17 mouse cellular contexts compared by ENCODE assay signal in the genomic region with DNA sequence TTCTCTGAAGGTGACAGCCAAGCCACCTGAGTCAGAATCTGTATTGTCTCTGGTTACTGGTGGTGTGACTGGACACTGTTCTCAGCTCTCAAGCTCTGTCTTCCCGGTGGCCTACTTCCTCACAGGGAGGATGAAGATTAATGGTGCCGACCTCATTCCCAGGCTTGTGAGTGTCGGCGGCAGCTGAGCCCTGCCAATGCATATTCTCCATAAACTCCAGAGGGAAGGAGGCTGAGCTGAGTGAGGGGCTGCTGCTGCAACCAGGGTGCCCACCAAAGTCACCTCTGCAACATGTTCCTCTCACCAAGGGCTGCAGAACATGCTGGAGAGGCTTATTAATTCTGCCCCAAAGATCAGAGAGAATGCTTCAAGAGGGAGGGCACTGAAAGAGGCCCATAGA. TPM values are rescaled to one million over a fixed set of nuclear protein-coding genes. Genes with fewer than 3 reads are reported as not detected.
DNase-seq lines count a peak whose midpoint lies in the region; ATAC-seq lines count a peak whose summit lies in the region.
"Had no signal": no experiment of that assay in that cellular context is flagged by ENCODE, and none has a peak within 500 bp of the region (broad histone marks: within the 10 kb centered on the region; RNA-seq: fewer than 3 reads in every experiment).

No protein-coding gene starts in this region.

- peaks cover 37% of the 10 kb centered on the region for H3K4me1 ChIP-seq in embryonic facial prominence, embryonic 10.5 days
- H3K4me1 ChIP-seq in forebrain, embryonic 12.5 days, result peaks cover 59% of the 10 kb centered on the region
- peaks cover 50% of the 10 kb centered on the region for H3K4me1 ChIP-seq in hindbrain, embryonic 16.5 days (ENCODE audit: control insufficient read depth, insufficient read depth, low read depth, low read length)

- peak overlapping the region; percentile 45 for H3K4me2 ChIP-seq in forebrain, embryonic 12.5 days
- H3K4me2 ChIP-seq in hindbrain, embryonic 16.5 days (ENCODE audit: low read length), result peak overlapping the region; percentile 48
- H3K4me2 ChIP-seq: liver, embryonic 15.5 days had no signal

- no peaks in the 10 kb centered on the region for H3K9me3 ChIP-seq in embryonic facial prominence, embryonic 10.5 days
- no peaks in the 10 kb centered on the region for H3K9me3 ChIP-seq in forebrain, embryonic 12.5 days
- H3K9me3 ChIP-seq in hindbrain, embryonic 16.5 days (ENCODE audit: control insufficient read depth, low read length), result no peaks in the 10 kb centered on the region
- H3K9me3 ChIP-seq: liver, embryonic 15.5 days had no signal

- H3K27me3 ChIP-seq in embryonic facial prominence, embryonic 10.5 days (replicated peaks; ENCODE audit: low read depth, poor library complexity, severe bottlenecking), result no peaks in the 10 kb centered on the region
- no peaks in the 10 kb centered on the region for H3K27me3 ChIP-seq in forebrain, embryonic 12.5 days
- no peaks in the 10 kb centered on the region for H3K27me3 ChIP-seq in hindbrain, embryonic 16.5 days (replicated peaks; ENCODE audit: control insufficient read depth, insufficient read depth, low read length)

- peak overlapping the region; percentile 40; the same call in 1 of the 2 replicates for H3K9ac ChIP-seq in forebrain, embryonic 12.5 days
- H3K9ac ChIP-seq in hindbrain, embryonic 16.5 days (ENCODE audit: low read depth, low read length), result peak overlapping the region; percentile 58
- H3K9ac ChIP-seq: liver, embryonic 15.5 days had no signal

- ATAC-seq in forebrain, embryonic 12.5 days (ENCODE audit: low FRiP score), result peak; percentile 15; the same call in 1 of the 2 replicates
- ATAC-seq in hindbrain, embryonic 16.5 days, result peak; percentile 9
- ATAC-seq in megakaryocyte progenitor cell, adult 5-6 weeks (replicated peaks; ENCODE audit: poor library complexity), result no peak

- H3K4me3 ChIP-seq in embryonic facial prominence, embryonic 10.5 days, result no peak overlapping the region
- H3K4me3 ChIP-seq in forebrain, embryonic 12.5 days (replicated peaks), result no peak overlapping the region; the same call in 1 of the 2 replicates
- H3K4me3 ChIP-seq in hindbrain, embryonic 16.5 days (ENCODE audit: low read length), result no peak overlapping the region
- H3K4me3 ChIP-seq: liver, embryonic 15.5 days had no signal

- 62% methylated on average over 4 of the region's 4 CpGs for WGBS in embryonic facial prominence, embryonic 10.5 days
- 20% methylated on average over 4 of the region's 4 CpGs for WGBS in forebrain, embryonic 12.5 days
- WGBS in hindbrain, embryonic 16.5 days, result 16% methylated on average over 4 of the region's 4 CpGs

- peak overlapping the region; percentile 73 for H3K27ac ChIP-seq in embryonic facial prominence, embryonic 10.5 days (replicated peaks)
- H3K27ac ChIP-seq in forebrain, embryonic 12.5 days, result peak overlapping the region; percentile 97
- peak overlapping the region; percentile 95 for H3K27ac ChIP-seq in hindbrain, embryonic 16.5 days (ENCODE audit: low read depth, low read length)
- H3K27ac ChIP-seq: liver, embryonic 15.5 days; macrophage had no signal

- H3K36me3 ChIP-seq in embryonic facial prominence, embryonic 10.5 days (replicated peaks), result no peaks in the 10 kb centered on the region
- H3K36me3 ChIP-seq in forebrain, embryonic 12.5 days (replicated peaks), result no peaks in the 10 kb centered on the region
- H3K36me3 ChIP-seq in hindbrain, embryonic 16.5 days (ENCODE audit: control insufficient read depth, insufficient read depth, low read length), result no peaks in the 10 kb centered on the region
- H3K36me3 ChIP-seq: liver, embryonic 15.5 days had no signal

- no peak for DNase-seq in embryonic facial prominence, embryonic 10.5 days (ENCODE audit: low spot score)
- peak; percentile 28 for DNase-seq in neural tube, embryonic 10.5 days (ENCODE audit: extremely low spot score, low spot score)
- DNase-seq in right cerebral cortex, adult 2 months (ENCODE audit: low spot score in 2 of 2), result no peak
- DNase-seq in thymus, postnatal 4 days, result no peak
- no peak for DNase-seq in left cerebral cortex, adult 8-10 months (ENCODE audit: low spot score in 2 of 2)
- DNase-seq: gastrocnemius, postnatal 10 days; spleen, adult 18-20 months had no signal

RNA-seq across cellular contexts. Expression of a gene that starts 24.1 kb away (rescaled TPM):
- polyA plus RNA-seq in embryonic facial prominence, embryonic 10.5 days (2016; fragmentation: Nextera tagmentation; extraction: Ambion mirVana), result 23.4 and 26.6 TPM in 2 replicates
- polyA plus RNA-seq in forebrain, embryonic 12.5 days (2016; fragmentation: Nextera tagmentation; extraction: Ambion mirVana), result 124 and 128 TPM in 2 replicates
- 132 and 139 TPM in 2 replicates for polyA plus RNA-seq in hindbrain, embryonic 16.5 days (2015; fragmentation: Nextera tagmentation; extraction: Ambion mirVana)
- 2.5 and 4.6 TPM in 2 replicates for total RNA-seq in megakaryocyte progenitor cell, adult 5-6 weeks (2015)
- 6.7 and 8.0 TPM in 2 replicates for total RNA-seq in megakaryocyte progenitor cell, adult 5-6 weeks (2017)
- total RNA-seq in left cerebral cortex, adult 8-10 months (2022), result 100 to 1,000 TPM; 200 to 222 (median 215) TPM
- total RNA-seq: neutrophil, adult 5-6 weeks had no signal
- polyA plus RNA-seq: macrophage had no signal

RNA-seq across cellular contexts. Expression of a gene that starts 36.6 kb away (rescaled TPM):
- not detected in 2 replicates for polyA plus RNA-seq in embryonic facial prominence, embryonic 10.5 days (2016; fragmentation: Nextera tagmentation; extraction: Ambion mirVana)
- not detected in 2 replicates for polyA plus RNA-seq in forebrain, embryonic 12.5 days (2016; fragmentation: Nextera tagmentation; extraction: Ambion mirVana)
- not detected in 2 replicates for polyA plus RNA-seq in hindbrain, embryonic 16.5 days (2015; fragmentation: Nextera tagmentation; extraction: Ambion mirVana)
- not detected in 2 replicates for total RNA-seq in megakaryocyte progenitor cell, adult 5-6 weeks (2015)
- total RNA-seq in megakaryocyte progenitor cell, adult 5-6 weeks (2017), result not detected in 2 replicates
- total RNA-seq in left cerebral cortex, adult 8-10 months (2022), result not detected
- total RNA-seq: adrenal gland, postnatal 4 days; gastrocnemius, postnatal 10 days; left cerebral cortex, postnatal 4 days; neutrophil, adult 5-6 weeks had no signal
- polyA plus RNA-seq: heart, embryonic 16.5 days; intestine, embryonic 16.5 days; liver, embryonic 15.5 days; macrophage had no signal
